Comparison of ENCODE assay signal across 15 mouse cellular contexts in the genomic region with DNA sequence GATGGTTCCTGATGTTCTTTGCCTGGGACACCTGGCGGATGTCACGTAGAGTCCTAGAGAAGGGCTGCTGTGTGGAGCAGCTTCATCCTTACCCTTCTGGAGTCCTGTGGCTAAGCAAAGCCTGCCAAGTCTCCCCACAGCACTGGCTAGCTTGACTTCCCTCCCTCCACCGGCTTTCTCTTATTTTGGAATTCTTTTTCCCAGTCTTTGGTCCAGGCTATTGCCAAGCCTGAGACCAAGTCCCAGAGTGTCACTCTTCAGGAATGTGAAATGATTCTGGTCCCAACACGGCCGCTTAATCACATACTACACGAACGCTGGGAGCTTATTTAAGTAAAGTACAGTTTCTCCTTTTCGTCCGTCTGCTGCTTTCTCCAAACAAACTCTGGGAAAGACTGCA.
DNase-seq lines count a peak whose midpoint lies in the region; ATAC-seq and TF ChIP-seq lines count a peak whose summit lies in the region.
"Had no signal": no experiment of that assay in that cellular context is flagged by ENCODE, and none has a peak within 500 bp of the region (broad histone marks: within the 10 kb centered on the region; RNA-seq: fewer than 3 reads in every experiment).

No protein-coding gene starts in this region.

- TF ChIP-seq CTCF in stomach, postnatal 0 days (IDR thresholded peaks at IDR 0.05; ENCODE audit: low read depth) = no peak

- ATAC-seq in heart, embryonic 16.5 days (replicated peaks; ENCODE audit: extremely low read depth, insufficient read depth, low FRiP score) = peak; percentile 41; the same call in 1 of the 2 replicates
- ATAC-seq in stomach, postnatal 0 days (ENCODE audit: low FRiP score, low TSS enrichment) = no peak
- ATAC-seq: forebrain, embryonic 14.5 days; intestine, embryonic 15.5 days had no signal

- 65% methylated on average over 9 of the region's 9 CpGs for WGBS in heart, embryonic 16.5 days
- WGBS in stomach, postnatal 0 days = 56% methylated on average over 9 of the region's 9 CpGs

- H3K9ac ChIP-seq in heart, embryonic 16.5 days (ENCODE audit: low read length) = no peak overlapping the region
- H3K9ac ChIP-seq in stomach, postnatal 0 days (ENCODE audit: low read length) = no peak overlapping the region
- H3K9ac ChIP-seq: hindbrain, embryonic 12.5 days; intestine, embryonic 15.5 days; midbrain, embryonic 12.5 days had no signal

- H3K36me3 ChIP-seq in heart, embryonic 16.5 days (ENCODE audit: control insufficient read depth, insufficient read depth) = no peaks in the 10 kb centered on the region
- no peaks in the 10 kb centered on the region for H3K36me3 ChIP-seq in stomach, postnatal 0 days (ENCODE audit: control insufficient read depth, insufficient read depth, low read length)
- H3K36me3 ChIP-seq: hindbrain, embryonic 12.5 days; intestine, embryonic 15.5 days; midbrain, embryonic 12.5 days had no signal

- H3K4me1 ChIP-seq in heart, embryonic 16.5 days (ENCODE audit: control insufficient read depth, insufficient read depth, low read length) = no peaks in the 10 kb centered on the region
- H3K4me1 ChIP-seq in stomach, postnatal 0 days (replicated peaks; ENCODE audit: control insufficient read depth, insufficient read depth) = no peaks in the 10 kb centered on the region
- H3K4me1 ChIP-seq: hindbrain, embryonic 12.5 days; intestine, embryonic 15.5 days; midbrain, embryonic 12.5 days had no signal

- DNase-seq in lung, postnatal 10 days = peak; percentile 60
- DNase-seq in lung, postnatal 25 days (ENCODE audit: low spot score) = no peak
- peak; percentile 45 for DNase-seq in gastrocnemius, postnatal 14 days
- DNase-seq in stomach, postnatal 0 days (ENCODE audit: low spot score) = no peak
- DNase-seq in retina, embryonic 14.5 days (ENCODE audit: low spot score) = no peak
- DNase-seq in kidney, postnatal 36 days = no peak
- DNase-seq: adrenal gland, postnatal 36 days; cerebellum, adult 9-10 months; kidney, postnatal 25 days had no signal

- H3K4me3 ChIP-seq in heart, embryonic 16.5 days (ENCODE audit: low read length) = no peak overlapping the region
- no peak overlapping the region for H3K4me3 ChIP-seq in stomach, postnatal 0 days (ENCODE audit: low read depth, low read length)
- H3K4me3 ChIP-seq: hindbrain, embryonic 12.5 days; intestine, embryonic 15.5 days; midbrain, embryonic 12.5 days had no signal

- H3K27me3 ChIP-seq in heart, embryonic 16.5 days (ENCODE audit: control insufficient read depth, insufficient read depth, low read length) = no peaks in the 10 kb centered on the region
- H3K27me3 ChIP-seq in stomach, postnatal 0 days (ENCODE audit: control insufficient read depth, insufficient read depth, low read length) = no peaks in the 10 kb centered on the region
- H3K27me3 ChIP-seq: hindbrain, embryonic 12.5 days; intestine, embryonic 15.5 days; midbrain, embryonic 12.5 days had no signal

- TF ChIP-seq EP300 in stomach, postnatal 0 days (optimal IDR thresholded peaks at IDR 0.05) = no peak

- intact Hi-C loops in gastrocnemius, postnatal 14 days (cut with DNase I; ENCODE audit: low total_unique reads) = no loop called here

- 0 out of 2 replicates have a peak overlapping the region, but pooled peaks have one; percentile 0 for H3K27ac ChIP-seq in heart, embryonic 16.5 days (ENCODE audit: low read length)
- peak overlapping the region; percentile 8; the same call in 1 of the 2 replicates for H3K27ac ChIP-seq in stomach, postnatal 0 days (replicated peaks)
- H3K27ac ChIP-seq: hindbrain, embryonic 12.5 days; intestine, embryonic 15.5 days; midbrain, embryonic 12.5 days had no signal

- no peaks in the 10 kb centered on the region for H3K9me3 ChIP-seq in heart, embryonic 16.5 days (replicated peaks; ENCODE audit: control insufficient read depth, low read length)
- no peaks in the 10 kb centered on the region for H3K9me3 ChIP-seq in stomach, postnatal 0 days (ENCODE audit: control insufficient read depth, low read length)
- H3K9me3 ChIP-seq: hindbrain, embryonic 12.5 days; intestine, embryonic 15.5 days; midbrain, embryonic 12.5 days had no signal

- no peak overlapping the region for H3K4me2 ChIP-seq in heart, embryonic 16.5 days (ENCODE audit: low read depth, low read length)
- H3K4me2 ChIP-seq in stomach, postnatal 0 days (replicated peaks; ENCODE audit: low read depth) = no peak overlapping the region
- H3K4me2 ChIP-seq: hindbrain, embryonic 12.5 days; intestine, embryonic 15.5 days; liver, embryonic 11.5 days; midbrain, embryonic 12.5 days had no signal

Comparison
In these comparisons a context has a peak if more than half of its experiments do, and no peak if none do; other contexts are left out.
1. DNase-seq: peak in lung, postnatal 10 days (single experiment) and gastrocnemius, postnatal 14 days (single experiment); none in lung, postnatal 25 days (single experiment), stomach, postnatal 0 days (single experiment), retina, embryonic 14.5 days (single experiment) and kidney, postnatal 36 days (0 of 2).